Mouse (Mus musculus) E14TG2a.4 (cell line): ENCODE results near the gene Pdlim7.

Experiments
- CTCF ChIP-seq: conservative IDR thresholded peaks from 2 replicates; pipeline ENCODE4 v1.5.1; 2014; ENCODE audit warnings: low read length
- NANOG ChIP-seq: IDR thresholded peaks from 2 replicates; pipeline ENCODE4 v1.6.1; 2014; ENCODE audit warnings: borderline replicate concordance, low read length, mixed read lengths

GRCm38 (mm10) chr13:55487578-55488498, 25.6 kb downstream of the Pdlim7 start, which contains the start of gene Dbn1:
- no peak for TF ChIP-seq CTCF
- TF ChIP-seq NANOG: no peak
